Mouse (Mus musculus) fat pad, adult 2 months (tissue): ENCODE measurements around the gene Bad.
"Not testable (repeated sequence)": the region's sequence is repeated elsewhere in the genome, so short reads cannot be mapped to it uniquely, and the experiment has no call there.

Experiments used
- DNase-seq: peaks from one replicate; pipeline ENCODE4 v3.0.0-alpha.2; 2011; ENCODE audit warnings: low read depth, low spot score; ENCODE audit errors: extremely low read depth

The Bad gene

DNA sequence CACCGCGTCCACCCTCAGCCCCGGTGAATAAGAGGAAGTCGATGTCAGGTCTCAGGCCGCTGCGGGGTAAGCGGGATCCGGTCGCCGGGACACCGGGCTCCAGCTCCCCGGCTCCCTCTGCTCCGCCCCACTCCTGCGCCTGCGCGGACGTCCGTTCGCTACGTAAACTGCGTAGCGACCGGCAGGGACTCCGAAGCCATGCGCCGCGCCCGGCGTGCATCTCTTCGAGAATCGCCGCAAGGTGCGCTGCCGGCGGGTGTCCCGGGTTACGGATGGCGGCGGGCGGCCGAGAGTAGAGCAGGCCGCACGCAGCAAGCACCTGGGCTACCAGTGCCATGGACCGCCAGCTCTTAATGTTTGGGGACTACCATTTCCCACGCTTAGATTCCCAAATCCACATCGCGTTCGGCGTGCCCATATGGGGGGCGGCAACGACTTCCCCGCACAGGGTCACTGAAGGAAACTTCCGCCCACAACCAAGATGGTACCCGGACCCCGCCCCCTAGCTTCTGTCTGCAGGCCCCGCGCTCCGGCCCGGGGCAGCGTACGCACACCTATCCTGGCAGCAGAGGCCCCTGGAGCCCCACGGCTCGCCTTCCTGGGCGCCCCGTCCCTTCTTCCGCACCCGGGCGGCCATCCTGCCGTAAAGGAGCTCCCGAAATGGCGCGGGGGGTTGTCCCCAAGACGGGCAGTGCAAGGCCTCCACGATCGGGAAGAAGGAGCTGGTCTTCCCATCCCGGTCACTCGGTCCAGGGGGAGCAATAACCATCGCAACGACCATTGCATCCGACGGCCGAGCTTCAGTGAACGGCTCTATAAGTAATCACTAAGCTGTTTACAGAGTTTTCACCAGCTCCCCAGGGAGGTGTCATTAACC, at the start of gene Bad:
TSS of gene Bad (plus strand) at position 490 of the 877 bp plus-strand sequence.
- DNase-seq, result no peak

DNA sequence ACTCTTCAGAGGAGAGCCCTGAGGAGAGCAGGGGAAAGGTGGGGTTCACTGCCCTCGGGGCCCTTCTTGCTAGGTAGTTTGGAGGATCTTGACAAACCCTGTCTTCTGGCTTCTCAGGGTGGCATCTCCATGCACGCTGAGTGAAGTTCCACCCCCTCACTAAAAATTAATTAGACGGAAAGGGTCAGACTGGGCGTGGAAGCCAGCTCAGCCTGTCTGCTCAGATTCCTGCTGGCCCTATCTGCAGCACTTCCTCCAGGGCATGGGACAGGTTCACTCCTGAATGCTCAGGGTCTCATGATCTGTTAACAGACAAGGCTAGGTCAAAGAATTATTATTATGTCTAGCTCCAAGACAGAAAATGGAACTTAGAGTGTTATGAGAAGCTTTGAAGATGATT, 49.1 kb upstream of the Bad start:
- no peak for DNase-seq

DNA sequence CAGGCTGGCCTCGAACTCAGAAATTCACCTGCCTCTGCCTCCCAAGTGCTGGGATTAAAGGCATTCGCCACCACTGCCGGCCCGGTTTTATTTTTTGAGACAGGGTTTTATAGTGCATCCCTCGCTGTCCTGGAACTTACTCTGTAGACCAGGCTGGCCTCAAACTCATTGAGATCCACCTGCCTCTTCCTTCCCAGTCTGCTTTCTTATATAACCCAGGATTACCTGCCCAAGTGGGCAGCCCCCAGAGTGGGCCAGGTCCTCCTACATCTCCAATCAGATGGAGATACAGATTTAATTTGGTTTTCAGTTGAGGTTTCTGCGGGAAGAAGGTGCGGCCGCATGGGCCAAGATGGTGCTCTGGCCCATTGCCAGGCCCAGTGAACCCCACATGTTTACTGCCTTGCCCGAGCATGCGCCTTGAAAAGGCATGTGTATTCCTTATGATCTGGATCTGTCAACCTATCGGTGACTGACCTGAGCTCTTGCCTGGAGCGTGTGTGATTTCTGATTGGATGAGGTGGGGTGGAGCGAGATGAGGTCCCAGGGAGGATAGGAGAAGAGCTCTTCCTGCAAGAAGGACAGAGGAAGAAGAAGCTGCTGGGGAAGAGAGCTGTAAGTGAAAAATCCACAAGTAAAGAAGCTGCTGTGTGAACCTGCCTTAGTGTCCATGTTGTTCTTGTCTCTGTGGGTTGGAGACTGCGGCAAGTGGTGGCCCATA, 47.8 kb upstream of the Bad start:
- DNase-seq, result no peak

DNA sequence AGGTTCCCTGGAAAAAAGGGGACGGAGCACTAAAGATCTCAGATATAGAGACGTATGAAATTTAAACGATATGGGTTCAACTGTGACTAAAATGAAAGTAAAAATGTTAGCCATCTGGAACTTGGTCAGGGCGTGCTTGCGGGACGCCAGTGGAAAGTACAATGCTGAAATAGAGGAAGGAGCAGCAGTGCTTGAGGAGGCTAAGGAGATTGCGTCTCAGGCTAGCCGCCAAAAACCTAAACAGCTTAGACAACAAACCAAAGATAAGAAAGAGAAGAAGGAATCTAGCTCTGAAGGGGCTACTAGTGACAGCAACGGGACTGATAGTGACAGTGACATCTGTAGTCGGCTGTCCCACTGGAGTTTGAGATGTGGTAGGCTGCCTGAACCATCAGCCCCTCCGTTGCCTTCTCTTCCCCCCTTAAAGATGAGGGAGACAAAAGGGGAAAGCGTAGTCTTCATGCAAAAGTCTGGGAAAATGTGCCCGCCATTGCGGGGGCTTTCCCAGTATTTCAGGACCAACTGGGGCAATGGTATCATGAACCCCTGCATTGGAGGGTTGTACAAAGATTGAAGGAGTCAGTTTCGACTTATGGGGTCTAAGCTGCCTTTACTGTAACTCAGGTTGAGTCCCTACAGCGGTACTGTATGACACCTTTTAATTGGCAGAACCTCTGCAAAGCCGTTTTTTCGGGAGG, 45.9 kb upstream of the Bad start:
- not testable (repeated sequence) for DNase-seq

DNA sequence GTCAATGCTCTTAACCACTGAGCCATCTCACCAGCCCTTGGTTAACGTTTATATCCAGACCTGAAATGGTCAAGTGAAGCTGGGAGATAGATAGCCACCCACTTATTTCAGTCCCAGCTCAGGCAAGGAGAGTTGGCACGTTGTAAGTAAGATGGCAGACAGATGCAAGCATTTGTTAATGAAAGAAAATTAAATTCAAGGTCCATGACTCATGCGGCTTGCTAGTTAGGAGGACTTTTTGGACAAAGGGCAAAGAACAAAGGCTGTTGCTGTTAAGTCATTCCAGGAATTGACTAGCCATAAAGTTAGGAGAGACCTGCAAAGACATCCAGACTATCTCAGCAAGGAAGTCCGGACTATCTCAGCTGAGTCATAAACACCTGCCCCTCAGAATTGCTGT, 42.0 kb upstream of the Bad start:
- DNase-seq, result no peak

DNA sequence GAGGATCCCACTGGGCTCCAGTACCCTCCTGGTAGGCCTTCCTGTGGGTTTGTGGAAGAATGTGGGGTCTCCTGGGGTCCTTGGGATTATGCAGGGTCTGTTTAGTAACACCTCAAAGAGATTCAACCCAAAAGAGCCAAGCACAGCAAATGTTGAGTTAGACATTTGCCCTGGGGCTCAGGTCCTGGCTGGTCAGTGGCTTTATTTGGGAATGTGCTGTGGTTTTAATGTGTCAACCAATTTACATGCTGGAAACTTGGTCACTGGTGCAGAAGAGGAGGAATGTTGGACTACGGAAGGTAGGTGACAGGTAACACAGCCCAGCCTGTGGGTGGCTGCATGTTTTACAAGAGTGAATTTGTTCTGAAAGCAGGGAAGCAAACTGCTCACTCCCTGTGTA, 38.6 kb upstream of the Bad start:
- DNase-seq, result no peak

DNA sequence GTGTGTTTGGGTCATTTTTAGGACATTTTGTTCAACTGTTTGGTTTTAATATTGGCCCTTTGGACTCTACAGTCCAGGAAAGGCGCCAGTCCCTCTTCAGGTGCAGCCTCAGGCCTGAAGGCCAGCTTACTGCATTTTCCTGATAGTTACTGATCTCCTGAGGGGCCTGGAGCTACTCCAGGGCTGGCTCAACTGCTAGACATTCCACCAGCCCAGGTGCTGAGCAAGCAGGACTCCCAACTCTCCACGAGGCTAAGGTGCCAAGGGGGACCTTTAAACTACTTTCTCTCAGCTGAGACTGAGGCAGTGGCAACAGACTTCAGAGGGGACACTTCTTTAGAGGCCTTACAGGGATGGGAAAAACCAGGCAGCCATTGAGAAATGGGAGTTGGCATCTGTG, 36.8 kb upstream of the Bad start:
- DNase-seq, result no peak

DNA sequence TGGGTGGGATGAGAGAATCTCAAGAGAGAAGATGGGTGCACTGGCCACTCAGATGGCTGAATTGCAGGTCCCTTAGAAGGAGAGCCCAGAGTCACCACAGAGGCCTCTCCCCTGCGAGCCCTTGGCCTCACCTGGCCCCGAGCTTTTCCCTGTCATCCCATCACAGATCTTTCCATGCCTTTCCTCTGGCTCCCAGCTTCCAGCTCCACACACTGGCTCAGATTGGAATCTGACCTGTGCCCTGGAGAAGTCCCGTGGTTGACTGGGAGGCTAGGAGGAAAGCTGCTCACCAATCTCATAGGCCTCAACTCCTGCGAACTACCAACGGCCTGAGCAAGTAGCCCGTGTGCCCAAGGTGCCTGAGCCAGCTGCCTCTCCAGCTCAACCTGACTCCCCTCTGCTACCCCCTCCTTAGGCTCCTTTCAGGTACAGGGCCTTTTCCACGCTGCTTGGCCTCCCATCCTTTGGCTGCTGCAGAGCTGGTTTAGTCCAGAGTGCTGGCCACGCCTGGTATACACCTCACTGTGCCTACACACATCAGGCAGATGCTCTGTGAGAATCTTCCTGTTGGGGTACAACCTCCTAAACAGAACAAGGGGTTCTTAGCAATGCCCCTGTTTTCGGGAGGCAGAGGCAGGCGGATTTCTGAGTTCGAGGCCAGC, 36.0 kb upstream of the Bad start:
- DNase-seq, result no peak

DNA sequence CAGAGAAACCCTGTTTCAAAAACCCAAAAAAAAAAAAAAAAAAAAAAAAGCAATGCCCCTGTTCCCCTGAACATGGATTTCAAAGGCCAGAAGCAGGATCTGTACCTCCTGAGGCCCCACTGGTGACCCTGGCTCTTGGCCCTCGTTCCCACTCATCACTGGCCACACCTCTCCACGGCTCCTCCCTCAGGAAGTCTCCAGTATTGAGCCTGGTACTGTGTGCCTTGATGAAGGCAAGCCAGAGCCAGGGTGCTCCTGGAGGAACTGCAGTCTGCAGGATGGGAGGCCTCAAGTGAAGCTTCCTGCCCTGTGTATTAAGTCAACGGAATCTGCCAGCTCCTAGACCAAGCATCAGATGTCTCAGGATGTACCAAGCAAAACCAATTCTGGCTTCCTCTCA, 35.5 kb upstream of the Bad start:
- no peak for DNase-seq

DNA sequence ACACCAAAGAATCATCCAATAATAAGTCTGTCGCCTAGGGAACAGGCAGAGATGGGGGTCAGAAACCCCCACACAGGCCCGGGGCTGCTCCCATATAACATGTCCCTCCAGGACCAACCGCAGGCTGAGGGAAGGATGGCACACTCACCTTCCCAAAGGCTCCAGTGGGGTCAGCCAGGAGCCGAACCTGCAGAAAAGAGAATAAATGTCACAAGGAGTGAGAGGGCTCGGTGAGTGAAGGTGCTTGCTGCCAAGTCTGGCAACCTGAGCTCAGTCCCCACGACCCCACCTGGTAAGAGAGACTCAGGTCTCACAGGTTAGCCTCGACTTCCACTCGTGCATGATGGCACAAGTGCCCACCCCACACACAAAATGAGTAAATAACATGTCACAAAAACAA, 34.6 kb upstream of the Bad start:
- no peak for DNase-seq

DNA sequence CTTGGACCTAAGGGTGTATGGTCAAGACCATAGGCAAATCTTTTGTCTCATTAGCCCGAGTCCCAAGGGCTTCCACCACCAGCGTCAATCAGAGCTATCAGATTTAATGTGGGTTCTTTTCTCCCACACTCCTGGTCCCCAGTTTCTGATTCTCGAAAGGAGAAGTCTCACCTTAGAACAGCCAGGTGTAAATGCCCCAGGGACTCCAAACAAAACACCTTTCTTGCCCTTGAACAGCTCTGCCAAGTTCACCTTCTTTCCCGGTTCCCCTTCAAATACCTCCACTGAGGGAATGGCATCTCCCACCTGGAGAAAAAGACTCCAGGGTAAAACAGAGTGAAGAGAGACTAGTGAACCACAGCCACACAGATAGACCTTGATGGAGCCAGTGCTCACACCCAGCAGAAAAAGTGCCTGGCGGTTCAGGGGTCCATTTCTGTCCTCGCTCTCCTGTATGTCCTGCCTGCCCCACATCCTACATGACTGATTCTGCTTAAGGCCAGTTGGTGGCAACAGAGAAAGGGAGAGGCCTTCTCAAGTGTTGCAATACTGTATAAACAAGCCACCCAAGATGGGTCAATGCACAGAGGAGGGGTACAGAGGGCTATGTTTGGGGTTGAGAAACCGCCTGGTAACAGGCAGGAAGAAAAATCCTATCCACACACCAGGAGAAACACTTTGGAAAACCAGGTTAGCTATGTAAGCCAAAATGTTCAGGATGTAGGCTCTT, 33.7 kb upstream of the Bad start:
- DNase-seq, result no peak

DNA sequence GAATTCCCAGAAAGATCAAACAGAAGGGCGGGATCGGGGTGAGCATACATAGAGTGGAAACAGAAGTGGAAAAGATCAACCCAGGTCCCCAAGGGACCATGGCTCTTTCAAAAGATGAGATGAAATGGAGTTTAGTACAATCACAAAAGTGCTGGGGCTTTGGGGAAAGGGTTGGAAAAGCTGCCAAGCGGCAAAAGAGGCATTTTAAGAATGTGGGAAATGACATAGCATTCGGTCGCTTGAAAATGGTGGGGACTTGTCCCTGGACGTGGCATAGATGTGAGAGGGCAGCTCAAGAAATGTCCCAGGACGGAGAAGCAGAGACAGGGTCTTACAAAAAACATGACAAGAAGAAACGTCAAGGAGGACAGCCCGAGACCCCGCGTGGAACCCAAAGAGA, 32.6 kb upstream of the Bad start:
- DNase-seq, result no peak

DNA sequence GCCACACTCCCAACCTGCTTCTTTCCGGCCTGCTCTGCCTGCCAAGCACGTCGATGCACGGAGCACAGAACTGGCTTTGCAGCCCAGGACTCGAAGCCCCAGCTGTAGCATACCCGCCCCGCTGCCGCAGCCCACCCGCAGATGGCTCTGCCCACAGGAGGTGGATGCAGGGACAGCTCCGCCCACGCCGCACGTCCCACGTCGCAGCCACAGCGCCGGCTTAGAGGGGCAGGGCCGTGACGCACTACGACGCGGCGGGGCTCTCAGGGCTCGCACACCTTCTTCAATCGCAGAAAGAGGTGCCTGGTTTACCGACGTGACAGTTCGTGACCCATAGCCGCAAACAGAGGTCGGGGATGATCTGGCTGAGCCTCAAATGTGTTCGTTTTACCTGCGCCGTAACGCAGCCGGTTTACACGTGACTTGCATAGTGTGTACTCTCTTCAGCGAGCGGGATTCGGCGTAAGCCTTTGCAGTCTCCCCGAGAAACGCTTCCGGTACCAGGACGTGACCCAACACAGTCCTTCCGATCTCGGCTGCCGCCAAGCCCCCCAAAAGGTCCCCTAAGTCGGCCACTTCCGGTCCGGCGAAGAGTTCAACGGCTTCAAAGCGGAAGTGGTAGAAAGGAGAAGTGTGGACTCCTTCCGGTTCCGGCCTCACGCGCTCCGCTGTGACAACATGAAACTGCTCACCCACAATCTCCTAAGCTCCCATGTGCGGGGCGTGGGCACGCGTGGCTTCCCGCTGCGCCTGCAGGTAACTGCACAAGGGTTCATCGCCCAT, 32.0 kb upstream of the Bad start, which contains the start of the genes Trmt112 and Prdx5:
TSS of gene Trmt112 (plus strand) at position 192 of the 783 bp plus-strand sequence.
TSS of gene Prdx5 (minus strand) at position 600 of the 783 bp plus-strand sequence.
- no peak for DNase-seq

DNA sequence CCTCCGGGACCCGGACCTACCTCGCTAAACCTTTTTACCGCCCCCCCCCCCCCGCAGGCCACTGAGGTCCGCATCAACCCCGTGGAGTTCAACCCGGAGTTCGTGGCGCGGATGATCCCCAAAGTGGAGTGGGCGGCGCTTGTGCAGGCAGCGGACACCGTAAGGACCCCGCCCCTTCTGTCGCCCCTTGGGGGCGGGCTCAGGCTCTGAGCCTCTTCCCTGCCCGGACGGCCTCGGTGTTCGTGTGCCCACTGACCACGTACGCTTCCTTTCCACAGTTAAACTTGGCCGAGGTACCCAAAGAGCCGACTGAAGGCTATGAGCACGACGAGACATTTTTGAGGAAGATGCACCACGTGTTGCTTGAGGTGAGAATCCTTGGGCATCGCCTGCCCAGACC, 31.4 kb upstream of the Bad start:
- DNase-seq, result not testable (repeated sequence)

DNA sequence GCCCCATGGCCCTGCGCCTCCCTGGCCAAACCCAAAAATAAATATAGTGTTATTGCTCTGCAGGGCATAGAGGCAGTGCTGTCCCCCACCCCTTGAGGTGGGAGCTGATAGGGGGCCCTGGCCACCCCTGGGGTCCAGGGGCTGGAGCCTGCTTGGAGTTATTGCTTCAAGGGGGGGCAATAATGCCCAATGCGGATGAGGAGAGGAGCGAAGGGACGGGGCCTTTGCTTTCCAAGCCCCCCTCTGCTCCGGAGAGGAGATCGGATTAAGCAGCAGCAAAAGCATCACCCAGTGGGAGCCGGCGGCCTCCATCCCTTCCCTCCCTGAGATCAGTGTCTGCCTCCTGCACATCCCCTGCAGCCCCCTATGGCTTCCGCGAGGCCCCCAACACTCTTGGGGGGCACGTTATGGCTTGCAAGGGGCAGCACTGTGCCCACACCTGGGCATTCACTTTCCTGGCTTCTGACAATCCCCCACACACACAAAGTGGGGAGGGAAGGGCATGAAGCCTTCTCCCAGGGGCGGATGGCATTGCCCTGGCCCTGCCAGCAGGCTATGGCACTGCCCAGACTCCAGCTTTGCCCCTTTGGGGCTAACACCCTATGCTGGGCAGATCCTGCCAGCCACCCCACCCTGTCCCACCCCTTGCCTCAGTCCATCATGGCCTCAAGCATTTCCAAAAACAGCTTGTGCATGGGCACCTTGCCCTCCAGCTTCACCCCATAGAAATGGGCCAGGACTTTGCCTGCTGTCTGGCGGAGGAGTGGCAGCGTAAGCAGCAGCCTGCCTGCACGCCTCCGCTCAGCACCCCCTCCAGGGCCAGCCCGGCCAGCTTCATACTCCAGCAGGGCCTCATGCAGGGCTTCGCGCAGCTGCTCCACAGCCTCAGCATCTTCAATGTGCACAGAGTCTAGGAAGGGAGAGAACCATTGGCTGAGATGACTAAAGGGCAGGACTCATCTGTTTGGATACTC, 30.3 kb upstream of the Bad start:
- DNase-seq, result no peak

DNA sequence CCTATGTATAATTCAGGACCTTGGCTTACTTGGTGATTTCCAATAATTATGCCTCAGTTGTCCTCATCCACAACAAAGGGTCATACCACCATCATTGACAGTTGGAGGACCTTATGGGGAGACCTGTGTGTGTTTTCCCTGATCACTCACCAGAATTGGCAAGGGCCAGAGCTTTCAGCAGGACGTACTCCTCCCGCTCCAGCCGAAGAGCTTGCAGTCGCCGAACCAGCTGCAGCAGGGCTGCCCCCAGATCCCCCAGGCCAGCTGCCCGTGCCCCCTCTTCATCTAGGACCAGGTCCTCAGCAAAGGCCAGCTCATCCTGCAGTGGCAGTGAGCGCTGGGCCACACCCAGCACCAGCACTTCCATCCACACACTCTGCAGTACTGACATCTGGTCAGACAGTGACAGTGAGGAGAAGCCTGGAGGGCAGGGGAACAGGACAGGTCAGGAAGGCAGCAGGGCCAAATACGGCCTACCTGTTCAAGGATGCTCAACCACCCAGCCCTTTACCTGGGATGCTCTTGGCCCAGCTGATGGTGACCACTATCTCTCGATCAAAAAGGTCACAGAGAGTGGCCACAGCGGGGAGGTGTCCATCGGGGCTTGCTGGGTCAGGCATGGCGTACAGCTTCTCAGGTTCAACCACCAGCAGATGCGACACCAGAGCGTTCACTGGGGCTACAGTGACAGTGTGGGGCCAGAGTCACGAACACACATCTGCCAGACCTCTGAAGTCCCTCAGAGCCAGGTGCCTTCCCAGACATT, 29.3 kb upstream of the Bad start:
- DNase-seq, result no peak

DNA sequence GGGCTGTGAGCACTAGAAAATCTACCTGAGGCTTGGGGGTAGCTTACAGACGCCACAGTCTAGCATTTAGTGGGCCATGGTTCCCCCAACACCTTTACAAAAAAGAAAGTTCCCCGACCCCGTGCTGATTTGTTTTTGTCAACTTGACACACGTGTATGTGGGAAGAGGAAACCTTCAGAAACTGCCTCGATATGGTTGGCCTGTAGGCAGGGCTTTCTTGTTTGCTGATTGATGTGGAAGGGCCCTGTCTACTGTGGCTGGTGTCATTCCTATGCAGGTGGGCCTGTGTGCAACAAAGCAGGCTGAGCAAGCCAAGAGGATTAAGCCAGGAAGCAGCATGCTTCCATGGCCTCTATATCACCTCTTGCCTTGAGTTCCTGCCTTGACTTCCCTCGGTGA, 28.6 kb upstream of the Bad start:
- DNase-seq, result no peak

DNA sequence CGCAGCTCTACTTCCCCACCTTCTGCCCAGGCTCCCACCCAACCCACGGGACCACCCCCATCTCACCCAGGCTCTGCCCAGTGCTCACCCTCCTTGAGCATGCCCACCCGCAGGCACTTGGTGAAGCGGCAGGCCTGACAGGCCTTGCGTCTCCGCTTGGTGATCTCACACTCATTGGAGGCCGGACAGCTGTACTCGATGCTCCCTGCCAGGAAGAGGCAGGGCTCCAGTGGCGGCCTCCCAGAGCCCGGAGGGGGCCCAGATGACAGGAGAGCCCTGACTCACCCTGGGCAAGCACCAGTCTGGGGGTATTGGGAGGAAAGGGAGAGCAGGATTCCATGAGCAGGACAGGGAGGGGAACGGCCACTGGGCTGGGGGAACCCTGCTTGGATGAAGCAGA, 27.7 kb upstream of the Bad start:
- no peak for DNase-seq
